Mouse (Mus musculus): ENCODE measurements at regions not wholly inside any gene's neighbourhood (a gene's known extent, or its start where the extent isn't known, plus 50 kb on each side); places are given as distances from the start of the nearest gene placed in this dataset.

GRCm38 (mm10) chr13:16746451-16746850 is 734.8 kb downstream of the Inhba start:
- H3K4me1 ChIP-seq (ENCODE audit: control insufficient read depth, insufficient read depth, low read length), result no peaks in the 10 kb centered on the region
- no peak overlapping the region for H3K27ac ChIP-seq (ENCODE audit: insufficient read depth, low read length)
- H3K4me3 ChIP-seq (ENCODE audit: insufficient read depth, low read length), result no peak overlapping the region
- no peak for TF ChIP-seq CTCF (IDR thresholded peaks at IDR 0.05; ENCODE audit: extremely low read depth, insufficient read depth, low read length)
- TF ChIP-seq POLR2A (IDR thresholded peaks at IDR 0.05; ENCODE audit: extremely low read depth, insufficient read depth, low read length), result no peak

GRCm38 (mm10) chr13:16756264-16756663 is 744.6 kb downstream of the Inhba start:
- no peak for TF ChIP-seq POLR2A (IDR thresholded peaks at IDR 0.05; ENCODE audit: extremely low read depth, insufficient read depth, low read length)
- no peak for TF ChIP-seq CTCF (IDR thresholded peaks at IDR 0.05; ENCODE audit: extremely low read depth, insufficient read depth, low read length)
- no peak overlapping the region for H3K27ac ChIP-seq (ENCODE audit: insufficient read depth, low read length)
- H3K4me3 ChIP-seq (ENCODE audit: insufficient read depth, low read length), result no peak overlapping the region
- H3K4me1 ChIP-seq (ENCODE audit: control insufficient read depth, insufficient read depth, low read length), result no peaks in the 10 kb centered on the region

- H3K4me3 ChIP-seq (ENCODE audit: insufficient read depth, low read length), result no peak overlapping the region
- TF ChIP-seq POLR2A (IDR thresholded peaks at IDR 0.05; ENCODE audit: extremely low read depth, insufficient read depth, low read length) (no peak), CTCF (IDR thresholded peaks at IDR 0.05; ENCODE audit: extremely low read depth, insufficient read depth, low read length) (no peak)
- H3K27ac ChIP-seq (ENCODE audit: insufficient read depth, low read length), result no peak overlapping the region
- no peaks in the 10 kb centered on the region for H3K4me1 ChIP-seq (ENCODE audit: control insufficient read depth, insufficient read depth, low read length)
These were observed 748.4 kb downstream of the Inhba start for GRCm38 (mm10) chr13:16760045-16760444.

GRCm38 (mm10) chr13:16761415-16761814 is 749.8 kb downstream of the Inhba start:
- H3K4me1 ChIP-seq (ENCODE audit: control insufficient read depth, insufficient read depth, low read length), result no peaks in the 10 kb centered on the region
- no peak for TF ChIP-seq CTCF (IDR thresholded peaks at IDR 0.05; ENCODE audit: extremely low read depth, insufficient read depth, low read length)
- TF ChIP-seq POLR2A (IDR thresholded peaks at IDR 0.05; ENCODE audit: extremely low read depth, insufficient read depth, low read length), result no peak
- H3K27ac ChIP-seq (ENCODE audit: insufficient read depth, low read length), result no peak overlapping the region
- H3K4me3 ChIP-seq (ENCODE audit: insufficient read depth, low read length), result no peak overlapping the region

- no peak overlapping the region for H3K27ac ChIP-seq (ENCODE audit: insufficient read depth, low read length)
- no peaks in the 10 kb centered on the region for H3K4me1 ChIP-seq (ENCODE audit: control insufficient read depth, insufficient read depth, low read length)
- TF ChIP-seq POLR2A (IDR thresholded peaks at IDR 0.05; ENCODE audit: extremely low read depth, insufficient read depth, low read length) (no peak), CTCF (IDR thresholded peaks at IDR 0.05; ENCODE audit: extremely low read depth, insufficient read depth, low read length) (no peak)
- H3K4me3 ChIP-seq (ENCODE audit: insufficient read depth, low read length), result no peak overlapping the region
These were observed 750.7 kb downstream of the Inhba start for GRCm38 (mm10) chr13:16762326-16762725.

- H3K4me3 ChIP-seq (ENCODE audit: insufficient read depth, low read length), result no peak overlapping the region
- no peak overlapping the region for H3K27ac ChIP-seq (ENCODE audit: insufficient read depth, low read length)
- no peaks in the 10 kb centered on the region for H3K4me1 ChIP-seq (ENCODE audit: control insufficient read depth, insufficient read depth, low read length)
- TF ChIP-seq CTCF (IDR thresholded peaks at IDR 0.05; ENCODE audit: extremely low read depth, insufficient read depth, low read length) (no peak), POLR2A (IDR thresholded peaks at IDR 0.05; ENCODE audit: extremely low read depth, insufficient read depth, low read length) (no peak)
These were observed 751.3 kb downstream of the Inhba start for GRCm38 (mm10) chr13:16762727-16763512.

- no peak for TF ChIP-seq POLR2A (IDR thresholded peaks at IDR 0.05; ENCODE audit: extremely low read depth, insufficient read depth, low read length)
- TF ChIP-seq CTCF (IDR thresholded peaks at IDR 0.05; ENCODE audit: extremely low read depth, insufficient read depth, low read length), result peak; percentile 72
- H3K27ac ChIP-seq (ENCODE audit: insufficient read depth, low read length), result no peak overlapping the region
These were observed 752.1 kb downstream of the Inhba start for GRCm38 (mm10) chr13:16763746-16764145.

GRCm38 (mm10) chr13:16769409-16769808 is 757.8 kb downstream of the Inhba start:
- TF ChIP-seq CTCF (IDR thresholded peaks at IDR 0.05; ENCODE audit: extremely low read depth, insufficient read depth, low read length) (no peak), POLR2A (IDR thresholded peaks at IDR 0.05; ENCODE audit: extremely low read depth, insufficient read depth, low read length) (no peak)
- H3K4me1 ChIP-seq (ENCODE audit: control insufficient read depth, insufficient read depth, low read length), result no peaks in the 10 kb centered on the region
- no peak overlapping the region for H3K27ac ChIP-seq (ENCODE audit: insufficient read depth, low read length)
- H3K4me3 ChIP-seq (ENCODE audit: insufficient read depth, low read length), result no peak overlapping the region

More at GRCm38 (mm10) chr13:16763746-16764145, 752.1 kb downstream of the Inhba start:
- Histone ChIP-seq H3K4me3 (ENCODE audit: insufficient read depth, low read length) (no peak overlapping the region), H3K4me1 (ENCODE audit: control insufficient read depth, insufficient read depth, low read length) (no peaks in the 10 kb centered on the region)

- H3K4me3 ChIP-seq (ENCODE audit: insufficient read depth, low read length), result no peak overlapping the region
- TF ChIP-seq POLR2A (IDR thresholded peaks at IDR 0.05; ENCODE audit: extremely low read depth, insufficient read depth, low read length) (no peak), CTCF (IDR thresholded peaks at IDR 0.05; ENCODE audit: extremely low read depth, insufficient read depth, low read length) (no peak)
- H3K27ac ChIP-seq (ENCODE audit: insufficient read depth, low read length), result no peak overlapping the region
- no peaks in the 10 kb centered on the region for H3K4me1 ChIP-seq (ENCODE audit: control insufficient read depth, insufficient read depth, low read length)
These were observed 758.3 kb downstream of the Inhba start for GRCm38 (mm10) chr13:16769848-16770422.

GRCm38 (mm10) chr13:16771845-16772244 is 760.2 kb downstream of the Inhba start:
- no peaks in the 10 kb centered on the region for H3K4me1 ChIP-seq (ENCODE audit: control insufficient read depth, insufficient read depth, low read length)
- TF ChIP-seq CTCF (IDR thresholded peaks at IDR 0.05; ENCODE audit: extremely low read depth, insufficient read depth, low read length), result no peak
- TF ChIP-seq POLR2A (IDR thresholded peaks at IDR 0.05; ENCODE audit: extremely low read depth, insufficient read depth, low read length), result no peak
- no peak overlapping the region for H3K4me3 ChIP-seq (ENCODE audit: insufficient read depth, low read length)
- H3K27ac ChIP-seq (ENCODE audit: insufficient read depth, low read length), result no peak overlapping the region
